Mouse (Mus musculus) limb, embryonic 14.5 days (tissue): ENCODE data around the gene Dnah7b. TPM values are rescaled to one million over a fixed set of nuclear protein-coding genes. Genes with fewer than 3 reads are reported as not detected.
A peak's percentile ranks its signal among the peaks of the same experiment; 100 is the strongest.

Source experiments
- ATAC-seq: fragments of 200-750 bp; cut with Nextera tagmentation; 2 replicates; pipeline ENCODE4 v1.8.0; 2017; ENCODE audit warnings: low read depth, moderate number of reproducible peaks, moderate TSS enrichment; ENCODE audit not compliant: low FRiP score
- DNase-seq: peaks from one replicate; pipeline ENCODE4 v3.0.0-alpha.2; 2015; ENCODE audit warnings: low spot score
- H3K27ac ChIP-seq: fragments of 300-500 bp; sonication (generic); replicated peaks from 2 replicates; pipeline ENCODE4 v1.5.1; 2014; ENCODE audit warnings: low read depth, mild to moderate bottlenecking, low read length, moderate library complexity, mixed read lengths
- H3K27me3 ChIP-seq: fragments of 300-500 bp; sonication (generic); 2 replicates; pipeline ENCODE4 v1.6.1; 2014; ENCODE audit warnings: low read length, mixed read lengths; ENCODE audit not compliant: control insufficient read depth, insufficient read depth
- H3K36me3 ChIP-seq: fragments of 300-500 bp; sonication (generic); 2 replicates; pipeline ENCODE4 v1.6.1; 2014; ENCODE audit warnings: mild to moderate bottlenecking, low read length, moderate library complexity, mixed read lengths; ENCODE audit not compliant: control insufficient read depth, insufficient read depth
- H3K4me1 ChIP-seq: fragments of 300-500 bp; sonication (generic); 2 replicates; pipeline ENCODE4 v1.6.1; 2014; ENCODE audit warnings: antibody characterized with exemption, low read length, mixed read lengths; ENCODE audit not compliant: control insufficient read depth, insufficient read depth
- H3K4me2 ChIP-seq: fragments of 300-500 bp; sonication (generic); replicated peaks from 2 replicates; pipeline ENCODE4 v1.6.1; 2014; ENCODE audit warnings: low read depth, mild to moderate bottlenecking, low read length, moderate library complexity; ENCODE audit not compliant: severe bottlenecking
- H3K4me3 ChIP-seq: fragments of 300-500 bp; sonication (generic); replicated peaks from 2 replicates; pipeline ENCODE4 v1.5.1; 2014; ENCODE audit warnings: low read length
- H3K9ac ChIP-seq: fragments of 300-500 bp; sonication (generic); 2 replicates; pipeline ENCODE4 v1.6.1; 2014; ENCODE audit warnings: mild to moderate bottlenecking, low read depth, low read length, moderate library complexity; ENCODE audit not compliant: severe bottlenecking
- H3K9me3 ChIP-seq: fragments of 300-500 bp; sonication (generic); 2 replicates; pipeline ENCODE4 v1.6.1; 2016; ENCODE audit warnings: low read length; ENCODE audit not compliant: control insufficient read depth
- POLR2A ChIP-seq: fragments of 200-500 bp; IDR thresholded peaks from 2 replicates; pipeline ENCODE4 v1.8.0; 2012; ENCODE audit warnings: inconsistent platforms, mild to moderate bottlenecking, moderate library complexity, borderline replicate concordance; ENCODE audit not compliant: insufficient read depth, insufficient read length; ENCODE audit errors: extremely low read depth
- WGBS: fragments of 180-500 bp; shearing (Covaris S2); extraction: QIAGEN DNeasy Blood & Tissue Kit; methylation state at CpG from one replicate; pipeline ENCODE4 v1.1.7; 2014; 5-methylcytosine and 5-hydroxymethylcytosine counted together
- polyA plus RNA-seq, 2 experiments: library from polyadenylated mRNA; depleted of rRNA in 1 of 2; stranded (reverse) in 1 of 2; unstranded in 1 of 2; fragments of >200 nt; fragmentation: Nextera tagmentation in 1 of 2; extraction: Ambion mirVana in 1 of 2; gene quantifications; 2 replicates each; pipeline versions ENCODE4 v1.2.1 to v1.2.3; 2012 to 2014

Dnah7b gene
- 4.5 and 4.9 TPM in 2 replicates for polyA plus RNA-seq (2012; rRNA removed)
- polyA plus RNA-seq (2014; fragmentation: Nextera tagmentation; extraction: Ambion mirVana) = 2.3 and 2.7 TPM in 2 replicates

DNA sequence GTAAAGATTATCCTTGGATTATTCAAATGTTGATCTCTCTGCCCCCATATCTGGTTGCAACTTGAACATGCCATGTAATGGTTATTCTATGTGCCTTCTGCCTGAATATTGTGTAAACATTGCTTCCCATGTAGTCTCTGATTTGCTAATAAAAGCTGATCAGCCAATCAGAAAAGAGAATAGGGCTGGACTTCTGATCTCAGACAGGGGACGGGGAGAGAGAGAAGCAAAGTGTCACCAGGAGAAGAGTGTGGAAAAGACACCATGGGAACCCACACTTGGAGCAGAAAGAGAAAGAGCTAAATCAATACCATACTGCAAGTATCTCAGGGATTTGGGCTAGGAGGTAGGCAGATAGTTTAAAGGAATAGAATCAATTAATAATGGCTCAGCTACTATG, at the start of gene Dnah7b:
Dnah7b (plus strand) TSS at position 301 of the 400 bp plus-strand sequence.
- no peaks in the 10 kb centered on the region for H3K27me3 ChIP-seq
- 16% methylated on average over 1 of the region's 1 CpGs for WGBS

DNA sequence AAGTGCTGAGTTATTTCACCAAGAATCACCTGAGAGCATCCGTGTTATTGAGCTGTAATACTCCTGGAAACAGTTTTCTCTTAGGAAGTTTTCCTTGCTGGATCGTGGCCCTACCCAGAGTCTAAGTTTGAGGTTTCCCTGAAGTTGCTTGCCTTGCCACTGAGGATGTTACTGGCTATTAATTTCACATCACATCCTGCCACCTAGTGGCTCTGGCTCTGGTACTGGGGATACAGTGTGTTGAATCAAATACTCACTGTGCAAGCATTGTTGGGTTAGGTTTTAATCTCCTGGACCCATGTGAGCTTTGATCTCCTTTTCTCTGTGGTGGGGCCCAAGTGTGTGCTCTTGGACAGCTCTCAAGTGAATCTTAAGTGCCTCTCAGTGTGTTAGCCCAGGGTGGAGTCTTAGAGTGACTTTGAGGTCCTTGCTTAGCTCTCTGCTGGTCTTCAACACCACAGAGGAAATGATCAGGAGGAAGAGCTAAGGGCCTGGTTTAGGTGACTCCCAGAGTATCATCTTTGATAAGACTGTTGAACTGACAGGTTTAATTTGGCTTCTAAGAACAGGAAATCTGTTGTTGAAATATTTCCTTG, 47.6 kb upstream of the Dnah7b start:
- peak; percentile 23 for DNase-seq
- Histone ChIP-seq H3K27me3 (no peaks in the 10 kb centered on the region), H3K4me2 (no peak overlapping the region), H3K9ac (no peak overlapping the region), H3K9me3 (no peaks in the 10 kb centered on the region), H3K4me1 (no peaks in the 10 kb centered on the region), H3K4me3 (no peak overlapping the region), H3K36me3 (no peaks in the 10 kb centered on the region), H3K27ac (no peak overlapping the region)
- 54% methylated on average over 2 of the region's 2 CpGs for WGBS
- TF ChIP-seq POLR2A = no peak
- peak; percentile 41; the same call in 1 of the 2 replicates for ATAC-seq

More for the DNA sequence above, at the start of gene Dnah7b:
- H3K4me2 ChIP-seq = peak within 1 kb of the TSS; percentile 61
- H3K9me3 ChIP-seq = no peaks in the 10 kb centered on the region
- H3K27ac ChIP-seq = peak within 1 kb of the TSS; percentile 89
- no peak for DNase-seq
- H3K4me3 ChIP-seq = peak within 1 kb of the TSS; percentile 60
- H3K4me1 ChIP-seq = no peaks in the 10 kb centered on the region
- ATAC-seq = no peak
- H3K36me3 ChIP-seq = no peaks in the 10 kb centered on the region
- peak within 1 kb of the TSS; percentile 89 for H3K9ac ChIP-seq
- TF ChIP-seq POLR2A = no peak

DNA sequence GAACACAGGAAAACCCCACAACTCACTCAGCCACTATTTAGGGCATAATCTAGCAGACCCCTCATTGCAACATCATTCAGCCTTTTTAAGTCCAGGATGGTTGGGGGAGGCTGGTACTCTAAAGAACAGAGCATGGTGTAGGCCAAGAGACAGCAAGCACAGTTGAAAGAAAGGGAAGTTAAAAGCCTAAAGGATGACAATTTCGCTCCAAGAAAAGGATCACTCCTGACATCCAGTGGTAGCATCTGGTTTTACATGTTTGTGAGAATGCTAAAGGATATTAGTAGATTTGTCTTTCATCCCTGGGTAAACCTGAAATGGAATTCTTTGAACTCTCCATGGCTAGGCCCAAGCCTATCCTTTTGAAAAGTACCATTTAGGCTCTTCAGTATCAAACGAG, 43.9 kb upstream of the Dnah7b start:
- H3K36me3 ChIP-seq = no peaks in the 10 kb centered on the region
- ATAC-seq = peak; percentile 47; the same call in 1 of the 2 replicates
- no peak overlapping the region for H3K4me3 ChIP-seq
- no peak overlapping the region for H3K4me2 ChIP-seq
- no peak overlapping the region for H3K27ac ChIP-seq
- no peak for TF ChIP-seq POLR2A
- H3K27me3 ChIP-seq = no peaks in the 10 kb centered on the region
- H3K9ac ChIP-seq = no peak overlapping the region
- no peaks in the 10 kb centered on the region for H3K9me3 ChIP-seq
- no peaks in the 10 kb centered on the region for H3K4me1 ChIP-seq
- 21% methylated on average over 2 of the region's 2 CpGs for WGBS
- peak; percentile 64 for DNase-seq

- H3K27ac ChIP-seq = no peak overlapping the region
- TF ChIP-seq POLR2A = no peak
- no peak overlapping the region for H3K4me2 ChIP-seq
- H3K27me3 ChIP-seq = no peaks in the 10 kb centered on the region
- no peaks in the 10 kb centered on the region for H3K36me3 ChIP-seq
- WGBS = 24% methylated on average over 1 of the region's 1 CpGs
- no peak overlapping the region for H3K4me3 ChIP-seq
- ATAC-seq (peak; percentile 78), DNase-seq (peak; percentile 66)
- H3K4me1 ChIP-seq = peaks cover 6% of the 10 kb centered on the region; the same call in 1 of the 2 replicates
- no peak overlapping the region for H3K9ac ChIP-seq
- no peaks in the 10 kb centered on the region for H3K9me3 ChIP-seq
Measured at GRCm38 (mm10) chr1:46031993-46032555, 34.0 kb upstream of the Dnah7b start.

DNA sequence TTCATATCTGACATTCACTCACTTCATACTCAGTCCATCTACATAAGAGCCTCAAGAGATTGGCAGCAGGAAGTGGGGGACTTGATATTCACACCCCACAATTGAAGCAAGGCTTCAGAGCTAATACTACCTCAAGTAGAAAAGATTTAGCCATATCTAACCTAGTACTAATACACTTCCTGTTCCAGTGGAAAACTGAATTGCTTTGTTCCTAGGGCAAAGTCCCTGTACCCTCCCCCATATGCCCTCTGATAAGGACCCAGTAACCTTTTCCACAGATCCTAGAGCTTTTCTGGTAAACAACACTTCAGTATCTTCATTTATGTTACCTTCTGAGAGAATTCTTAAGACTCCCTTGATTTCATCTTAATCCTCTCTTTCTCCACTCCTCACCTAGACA, 17.9 kb upstream of the Dnah7b start:
- TF ChIP-seq POLR2A = no peak
- Histone ChIP-seq H3K4me2 (no peak overlapping the region), H3K36me3 (no peaks in the 10 kb centered on the region), H3K4me3 (no peak overlapping the region), H3K27me3 (no peaks in the 10 kb centered on the region), H3K4me1 (no peaks in the 10 kb centered on the region), H3K27ac (no peak overlapping the region), H3K9me3 (no peaks in the 10 kb centered on the region), H3K9ac (no peak overlapping the region)
- ATAC-seq (no peak), DNase-seq (no peak)
